Mouse (Mus musculus) megakaryocyte, embryonic 14.5 days (primary cell): ENCODE measurements around the gene Ank3.

ENCODE experiments used
- FLI1 ChIP-seq: IDR thresholded peaks from 2 replicates; pipeline ENCODE4 v1.6.1; 2012; ENCODE audit warnings: low read length, inconsistent platforms, mixed read lengths
- GATA1 ChIP-seq: IDR thresholded peaks from 3 replicates; pipeline ENCODE4 v1.6.1; 2012; ENCODE audit warnings: mixed read lengths, low read length, inconsistent platforms, borderline replicate concordance

DNA sequence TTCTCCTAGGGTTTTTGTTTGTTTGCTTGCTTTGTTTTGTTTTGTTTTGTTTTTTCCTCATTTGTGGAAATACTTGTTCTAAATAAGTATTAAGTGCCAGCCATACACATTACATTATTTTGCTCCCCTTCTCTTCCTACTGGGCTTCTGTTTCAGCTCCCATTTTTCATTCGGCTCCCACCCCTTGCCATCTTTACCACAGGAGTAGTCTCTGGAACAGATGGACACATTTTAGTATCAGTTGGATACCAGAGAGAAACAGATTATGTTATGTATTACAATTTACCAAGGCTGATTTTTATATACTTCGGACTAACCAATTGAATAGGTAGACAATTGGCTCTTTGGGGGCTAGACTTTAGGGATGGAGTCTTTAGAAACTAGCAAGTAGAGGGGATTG, 327.7 kb downstream of the Ank3 start:
- no peak for TF ChIP-seq GATA1
- no peak for TF ChIP-seq FLI1
